Mouse (Mus musculus): ENCODE data around the gene Ahnak. TPM values are rescaled to one million over a fixed set of nuclear protein-coding genes. Genes with fewer than 3 reads are reported as not detected.

Gene Ahnak
- polyA plus RNA-seq (2012; rRNA removed; ENCODE audit: low replicate concordance): 3.3 and 9.9 TPM in 2 replicates

DNA sequence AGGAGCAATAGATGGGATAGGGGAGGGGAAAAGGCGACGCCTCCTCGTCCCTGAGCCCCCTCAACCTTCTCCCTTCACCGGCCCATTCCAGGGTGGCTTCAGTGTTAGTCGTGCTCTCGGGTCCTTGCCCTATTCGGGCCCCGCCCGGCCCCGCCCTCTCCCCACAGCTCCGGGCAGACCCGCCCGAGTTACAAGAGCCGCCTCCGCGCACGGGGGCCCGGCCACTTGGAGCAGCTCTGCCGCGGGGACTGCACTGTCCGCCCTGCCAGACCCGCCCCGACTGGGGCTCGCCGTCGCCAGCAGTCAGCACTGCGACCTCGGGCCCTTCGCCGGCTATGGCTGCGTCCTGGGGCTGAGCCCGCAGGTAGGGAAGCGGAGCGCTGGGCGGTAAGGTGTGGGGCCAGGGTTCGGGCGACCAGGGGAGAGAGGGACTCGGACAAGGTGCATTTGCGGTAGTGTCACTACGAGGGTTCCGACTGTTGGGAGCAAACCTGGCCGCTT lies at the start of gene Ahnak:
Gene Ahnak, plus strand, starts transcription at position 219 of the 501 bp plus-strand sequence.

DNA sequence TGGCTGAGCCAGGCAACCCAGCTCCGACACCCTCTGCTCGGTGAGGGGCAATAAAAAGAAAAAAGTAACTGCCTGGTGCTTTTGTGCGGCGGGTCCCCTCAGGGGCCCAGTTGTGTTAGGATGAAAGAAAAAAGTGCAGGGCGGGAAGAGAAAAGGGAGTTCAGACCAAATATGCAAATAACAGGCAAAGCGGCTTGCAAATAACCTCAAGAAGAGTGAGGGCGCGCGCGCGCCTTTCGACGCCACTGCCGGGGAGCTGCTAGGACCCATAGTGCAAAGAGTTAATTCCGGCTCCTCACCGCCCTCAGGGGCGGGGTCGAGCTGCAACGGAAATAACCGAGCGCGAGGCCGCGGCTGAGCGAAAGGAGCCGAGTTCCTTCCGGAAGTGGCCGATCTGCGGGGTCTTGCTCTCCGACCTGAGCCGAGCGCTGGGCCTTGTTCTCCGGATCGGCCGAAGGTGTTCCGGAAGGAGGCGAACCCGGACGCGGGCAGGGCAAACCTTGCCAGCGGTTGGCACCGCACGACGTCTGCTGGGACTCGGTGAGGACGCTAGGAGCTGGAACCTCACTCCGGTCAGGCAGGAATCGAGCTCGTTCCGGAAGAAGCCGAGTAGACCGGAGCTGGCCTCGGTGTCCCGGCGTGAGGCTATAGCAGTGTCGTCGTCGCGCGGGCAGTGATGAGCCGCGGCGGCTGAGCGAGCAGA lies 47.4 kb upstream of the Ahnak start, which contains the start of gene Mta2:
Gene Mta2, plus strand, starts transcription at position 361 of the 703 bp plus-strand sequence.

DNA sequence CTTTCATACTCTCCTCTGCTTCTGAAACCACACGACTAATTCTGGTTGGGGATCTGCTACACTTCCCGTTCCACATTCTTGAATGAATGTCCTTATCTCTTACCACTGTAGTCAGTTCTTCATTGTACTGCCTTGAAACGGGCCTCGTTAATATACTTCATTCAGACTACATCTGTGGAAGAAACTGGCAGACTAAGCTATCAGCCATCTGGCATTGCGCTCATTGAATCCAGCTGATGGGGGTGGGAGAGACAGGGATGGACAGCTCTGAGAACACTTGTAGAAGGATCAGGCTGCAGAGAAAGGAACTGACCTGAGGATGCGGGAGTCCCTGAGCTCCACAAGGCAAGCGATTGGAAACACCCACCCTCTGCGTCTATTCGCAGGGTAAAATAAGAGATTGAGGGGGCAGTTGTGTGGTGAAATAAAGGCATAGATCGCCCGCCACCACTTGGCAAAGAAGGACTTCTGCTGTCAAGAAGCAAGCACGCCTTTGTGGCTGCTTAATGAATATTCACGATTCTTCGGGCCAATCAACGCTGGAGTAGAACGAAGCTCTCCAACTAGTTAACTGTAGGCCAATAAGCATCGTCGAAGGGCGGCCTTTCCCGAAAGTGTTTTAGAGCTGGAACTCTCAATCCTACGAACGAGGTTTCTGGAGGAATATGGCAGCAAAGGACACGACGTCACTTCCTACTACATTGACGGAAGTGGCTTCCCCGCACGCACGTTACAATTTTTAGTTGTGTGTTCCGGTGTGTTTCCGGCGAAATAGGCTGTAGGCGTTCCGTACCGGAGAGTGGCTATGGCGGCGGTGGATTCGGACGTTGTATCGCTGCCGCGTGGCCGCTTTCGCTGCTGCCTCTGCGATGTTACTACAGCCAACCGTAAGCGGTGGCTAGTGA lies 35.7 kb upstream of the Ahnak start, which contains the start of gene Tut1:
Gene Tut1, plus strand, starts transcription at position 713 of the 905 bp plus-strand sequence.

GRCm38 (mm10) chr19:8966590-8967372 lies 22.3 kb upstream of the Ahnak start, which contains the start of gene Eef1g:
Gene Eef1g (plus strand): TSS chr19:8967041.

GRCm38 (mm10) chr19:9087821-9088220 lies 98.7 kb downstream of the Ahnak start, which contains the start of gene Scgb1a1:
Gene Scgb1a1 (minus strand): TSS chr19:9087958.

Other genes starting within 250 kb of the Ahnak start
- gene 1700092M07Rik, start 248.6 kb upstream of the Ahnak start, polyA plus RNA-seq (2012; rRNA removed; ENCODE audit: low replicate concordance): not detected in 2 replicates
- 54.0 and 56.6 TPM in 2 replicates for gene Stx5a, start 247.9 kb upstream of the Ahnak start, polyA plus RNA-seq (2012; rRNA removed; ENCODE audit: low replicate concordance)
- gene Nxf1, start 232.2 kb upstream of the Ahnak start, polyA plus RNA-seq (2012; rRNA removed; ENCODE audit: low replicate concordance): 22.0 and 28.9 TPM in 2 replicates
- gene Tmem223, start 218.3 kb upstream of the Ahnak start, polyA plus RNA-seq (2012; rRNA removed; ENCODE audit: low replicate concordance): 147 and 196 TPM in 2 replicates
- gene Tmem179b, start 214.8 kb upstream of the Ahnak start, polyA plus RNA-seq (2012; rRNA removed; ENCODE audit: low replicate concordance): 107 and 114 TPM in 2 replicates
- gene Taf6l, start 202.9 kb upstream of the Ahnak start, polyA plus RNA-seq (2012; rRNA removed; ENCODE audit: low replicate concordance): 6.5 and 12.9 TPM in 2 replicates
- gene Polr2g, start 190.7 kb upstream of the Ahnak start, polyA plus RNA-seq (2012; rRNA removed; ENCODE audit: low replicate concordance): 12.3 and 13.7 TPM in 2 replicates
- 0.99 and 1.2 TPM in 2 replicates for gene Zbtb3, start 186.7 kb upstream of the Ahnak start, polyA plus RNA-seq (2012; rRNA removed; ENCODE audit: low replicate concordance)
- 3.4 and 8.2 TPM in 2 replicates for gene Ttc9c, start 170.0 kb upstream of the Ahnak start, polyA plus RNA-seq (2012; rRNA removed; ENCODE audit: low replicate concordance)
- gene Hnrnpul2, start 169.3 kb upstream of the Ahnak start, polyA plus RNA-seq (2012; rRNA removed; ENCODE audit: low replicate concordance): 7.7 and 10.3 TPM in 2 replicates
- 2.3 TPM in 1 of 2 replicates, not detected in the other for gene AC129217.1, start 159.5 kb upstream of the Ahnak start, polyA plus RNA-seq (2012; rRNA removed; ENCODE audit: low replicate concordance)
- gene Bscl2, start 151.8 kb upstream of the Ahnak start, polyA plus RNA-seq (2012; rRNA removed; ENCODE audit: low replicate concordance): 88.6 and 106 TPM in 2 replicates
- 0.63 and 1.1 TPM in 2 replicates for gene Gng3, start 150.1 kb upstream of the Ahnak start, polyA plus RNA-seq (2012; rRNA removed; ENCODE audit: low replicate concordance)
- gene Lrrn4cl, start 138.5 kb upstream of the Ahnak start, polyA plus RNA-seq (2012; rRNA removed; ENCODE audit: low replicate concordance): 0.41 and 0.53 TPM in 2 replicates
- 81.5 and 127 TPM in 2 replicates for gene Ubxn1, start 117.8 kb upstream of the Ahnak start, polyA plus RNA-seq (2012; rRNA removed; ENCODE audit: low replicate concordance)
- 8.7 and 9.9 TPM in 2 replicates for gene Uqcc3, start 108.4 kb upstream of the Ahnak start, polyA plus RNA-seq (2012; rRNA removed; ENCODE audit: low replicate concordance)
- 0.25 and 0.41 TPM in 2 replicates for gene Lbhd1, start 105.6 kb upstream of the Ahnak start, polyA plus RNA-seq (2012; rRNA removed; ENCODE audit: low replicate concordance)
- gene Gm49403, start 105.4 kb upstream of the Ahnak start, polyA plus RNA-seq (2012; rRNA removed; ENCODE audit: low replicate concordance): not detected in 2 replicates
- 4.2 and 6.4 TPM in 2 replicates for gene 1810009A15Rik, start 100.4 kb upstream of the Ahnak start, polyA plus RNA-seq (2012; rRNA removed; ENCODE audit: low replicate concordance)
- not detected in 2 replicates for gene Gm49416, start 100.4 kb upstream of the Ahnak start, polyA plus RNA-seq (2012; rRNA removed; ENCODE audit: low replicate concordance)
- 16.7 and 22.1 TPM in 2 replicates for gene Ints5, start 96.3 kb upstream of the Ahnak start, polyA plus RNA-seq (2012; rRNA removed; ENCODE audit: low replicate concordance)
- gene Ganab, start 91.2 kb upstream of the Ahnak start, polyA plus RNA-seq (2012; rRNA removed; ENCODE audit: low replicate concordance): 55.3 and 67.9 TPM in 2 replicates
- 78.8 and 91.5 TPM in 2 replicates for gene B3gat3, start 68.9 kb upstream of the Ahnak start, polyA plus RNA-seq (2012; rRNA removed; ENCODE audit: low replicate concordance)
- gene Rom1, start 59.9 kb upstream of the Ahnak start, polyA plus RNA-seq (2012; rRNA removed; ENCODE audit: low replicate concordance): 15.7 and 17.8 TPM in 2 replicates
- gene Eml3, start 59.7 kb upstream of the Ahnak start, polyA plus RNA-seq (2012; rRNA removed; ENCODE audit: low replicate concordance): 32.1 and 32.8 TPM in 2 replicates
- gene Mta2, start 47.4 kb upstream of the Ahnak start, polyA plus RNA-seq (2012; rRNA removed; ENCODE audit: low replicate concordance): 15.3 and 15.4 TPM in 2 replicates
- gene Tut1, start 35.4 kb upstream of the Ahnak start, polyA plus RNA-seq (2012; rRNA removed; ENCODE audit: low replicate concordance): 12.7 and 15.2 TPM in 2 replicates
- 66.9 and 98.4 TPM in 2 replicates for gene Eef1g, start 22.2 kb upstream of the Ahnak start, polyA plus RNA-seq (2012; rRNA removed; ENCODE audit: low replicate concordance)
- gene Scgb1a1, start 98.7 kb downstream of the Ahnak start, polyA plus RNA-seq (2012; rRNA removed; ENCODE audit: low replicate concordance): not detected in 2 replicates
- 0.08 and 1.2 TPM in 2 replicates for gene Asrgl1, start 146.4 kb downstream of the Ahnak start, polyA plus RNA-seq (2012; rRNA removed; ENCODE audit: low replicate concordance)